Mouse (Mus musculus) midbrain, embryonic 16.5 days (tissue): ENCODE results near the gene Sv2a. TPM values are rescaled to one million over a fixed set of nuclear protein-coding genes. Genes with fewer than 3 reads are reported as not detected.

Source experiments
- microRNA-seq: library from miRNA; unstranded; fragments of <30 nt; microRNA quantifications from one replicate; pipeline ENCODE4, GENCODE M21; 2017
- polyA plus RNA-seq: library from polyadenylated mRNA; unstranded; fragments of >200 nt; fragmentation: Nextera tagmentation; extraction: Ambion mirVana; gene quantifications from 2 replicates; pipeline ENCODE4 v1.2.1, GENCODE M21; 2015

Sv2a gene
- polyA plus RNA-seq, 1 experiment from 2014 or later, result 137 TPM

Small RNAs within 50 kb of the gene (microRNA-seq; reads per million reads assigned to microRNA genes)
- gene Gm44492 (not detected), gene Gm47311 (not detected)

Other genes starting within 250 kb of the Sv2a start
- gene Plekho1, start 185.2 kb upstream of the Sv2a start, polyA plus RNA-seq, result 46.1 and 54.6 TPM in 2 replicates
- 62.0 and 64.7 TPM in 2 replicates for gene Vps45, start 122.7 kb upstream of the Sv2a start, polyA plus RNA-seq
- gene Otud7b, start 76.6 kb upstream of the Sv2a start, polyA plus RNA-seq, result 7.0 and 8.4 TPM in 2 replicates
- 7.8 and 15.1 TPM in 2 replicates for gene Mtmr11, start 19.1 kb upstream of the Sv2a start, polyA plus RNA-seq
- 134 and 136 TPM in 2 replicates for gene Sf3b4, start 8.8 kb upstream of the Sv2a start, polyA plus RNA-seq
- 51.3 and 52.2 TPM in 2 replicates for gene Bola1, start 38.6 kb downstream of the Sv2a start, polyA plus RNA-seq
- not detected in 2 replicates for gene Hist2h2ab, start 38.7 kb downstream of the Sv2a start, polyA plus RNA-seq
- 0.66 and 0.99 TPM in 2 replicates for gene Hist2h2ac, start 39.7 kb downstream of the Sv2a start, polyA plus RNA-seq
- gene Hist2h2be, start 40.0 kb downstream of the Sv2a start, polyA plus RNA-seq, result 4.4 and 4.7 TPM in 2 replicates
- 1.3 TPM in 2 replicates for gene Hist2h3c2, start 58.0 kb downstream of the Sv2a start, polyA plus RNA-seq
- 38.1 and 48.4 TPM in 2 replicates for gene Hist2h2aa2, start 59.1 kb downstream of the Sv2a start, polyA plus RNA-seq
- gene Hist2h2aa1, start 64.3 kb downstream of the Sv2a start, polyA plus RNA-seq, result 7.4 and 13.2 TPM in 2 replicates
- gene Hist2h3c1, start 65.5 kb downstream of the Sv2a start, polyA plus RNA-seq, result 0.39 TPM in 1 of 2 replicates, not detected in the other
- gene Hist2h4, start 82.2 kb downstream of the Sv2a start, polyA plus RNA-seq, result 3.3 and 3.8 TPM in 2 replicates
- gene Hist2h3b, start 87.5 kb downstream of the Sv2a start, polyA plus RNA-seq, result 5.9 and 7.6 TPM in 2 replicates
- gene Hist2h2bb, start 88.6 kb downstream of the Sv2a start, polyA plus RNA-seq, result 1.1 TPM in 1 of 2 replicates, not detected in the other
- gene Fcgr1, start 112.8 kb downstream of the Sv2a start, polyA plus RNA-seq, result 0.89 and 1.5 TPM in 2 replicates